Mouse (Mus musculus): ENCODE data around the gene Apoc4.

The Apoc4 gene

GRCm38 (mm10) chr7:19628192-19628535 is 53.1 kb downstream of the Apoc4 start:
- DNase-seq, result no peak
